Mouse (Mus musculus) heart, adult 2 months (tissue): Measurements from ENCODE around the gene Tff2. TPM values are rescaled to one million over a fixed set of nuclear protein-coding genes. Genes with fewer than 3 reads are reported as not detected.

Experiments
- DNase-seq, 2 experiments: peaks; one replicate each; pipeline ENCODE4 v3.0.0; 2021
- H3K27ac ChIP-seq: fragments of 200-600 bp; 2 replicates; pipeline ENCODE4 v1.8.1; 2022
- H3K27me3 ChIP-seq: fragments of 200-500 bp; 2 replicates; pipeline ENCODE4 v1.6.1; 2012; ENCODE audit warnings: mild to moderate bottlenecking, low read length, inconsistent platforms, mixed read lengths; ENCODE audit not compliant: control insufficient read depth, insufficient read depth
- H3K36me3 ChIP-seq: fragments of 200-500 bp; 2 replicates; pipeline ENCODE4 v1.6.1; 2012; ENCODE audit warnings: low read length, inconsistent platforms; ENCODE audit not compliant: control insufficient read depth, insufficient read depth
- H3K4me1 ChIP-seq: fragments of 200-500 bp; 2 replicates; pipeline ENCODE4 v1.6.1; 2011; ENCODE audit warnings: low read length; ENCODE audit not compliant: control insufficient read depth, insufficient read depth
- H3K4me3 ChIP-seq: fragments of 200-600 bp; 2 replicates; pipeline ENCODE4 v1.8.1; 2022
- H3K79me2 ChIP-seq: fragments of 200-500 bp; replicated peaks from 2 replicates; pipeline ENCODE4 v1.6.1; 2012; ENCODE audit warnings: mild to moderate bottlenecking, inconsistent platforms, low read length, moderate library complexity, mixed read lengths; ENCODE audit not compliant: control insufficient read depth, insufficient read depth
- H3K9ac ChIP-seq: fragments of 200-500 bp; 2 replicates; pipeline ENCODE4 v1.6.1; 2012; ENCODE audit warnings: low read depth, mild to moderate bottlenecking, control low read depth, inconsistent platforms, low read length, mixed read lengths
- CTCF ChIP-seq: fragments of 200-600 bp; IDR thresholded peaks from 2 replicates; pipeline ENCODE4 v1.8.1; 2022; ENCODE audit warnings: antibody characterized with exemption, mild to moderate bottlenecking, moderate library complexity
- EP300 ChIP-seq: fragments of 200-500 bp; IDR thresholded peaks from 2 replicates; pipeline ENCODE4 v1.6.1; 2011; ENCODE audit warnings: low read depth, low read length, control low read depth; ENCODE audit not compliant: insufficient read depth
- POLR2A ChIP-seq: fragments of 200-500 bp; IDR thresholded peaks from 2 replicates; pipeline ENCODE4 v1.6.1; 2011; ENCODE audit warnings: mild to moderate bottlenecking, low read depth, low read length, control low read depth; ENCODE audit not compliant: insufficient read depth
- WGBS: fragments of 180-500 bp; shearing (Covaris S2); methylation state at CpG from one replicate; pipeline ENCODE4 v1.1.7; 2018; 5-methylcytosine and 5-hydroxymethylcytosine counted together
- intact Hi-C: fragments of 180-260 bp; cut with DNase I; formaldehyde crosslinking; loops from one replicate; pipeline ENCODE4 v1.15.1; 2025
- polyA plus RNA-seq: library from polyadenylated mRNA; depleted of rRNA; stranded (reverse); fragments of >200 nt; gene quantifications from 2 replicates; pipeline ENCODE4 v1.2.3, GENCODE M21; 2012
- total RNA-seq, 2 experiments: library from RNA; stranded (reverse); gene quantifications; 2 replicates each; pipeline ENCODE4 v1.2.3; 2021

Tff2 gene
- total and polyA plus RNA-seq, 3 experiments = 2.4 TPM; not detected in 2

GRCm38 (mm10) chr17:31134913-31135312 lies 9.2 kb downstream of the Tff2 start:
- no peaks in the 10 kb centered on the region for H3K36me3 ChIP-seq
- TF ChIP-seq CTCF (no peak), EP300 (no peak), POLR2A (no peak)
- no peak overlapping the region for H3K9ac ChIP-seq
- H3K79me2 ChIP-seq = no peaks in the 10 kb centered on the region
- no peak overlapping the region for H3K4me3 ChIP-seq
- no peak for DNase-seq
- intact Hi-C loops = loop anchor here (5.0 to 10.0 kb wide), 2 partner anchors 140 to 207 kb away; partner anchors contain the start of gene Rsph1
- H3K27me3 ChIP-seq = no peaks in the 10 kb centered on the region
- no peaks in the 10 kb centered on the region for H3K4me1 ChIP-seq
- 60% methylated on average over 6 of the region's 6 CpGs for WGBS
- no peak overlapping the region for H3K27ac ChIP-seq

GRCm38 (mm10) chr17:31133776-31134175 lies 10.3 kb downstream of the Tff2 start:
- H3K4me3 ChIP-seq = no peak overlapping the region
- H3K36me3 ChIP-seq = no peaks in the 10 kb centered on the region
- no peak overlapping the region for H3K9ac ChIP-seq
- no peaks in the 10 kb centered on the region for H3K27me3 ChIP-seq
- 67% methylated on average over 15 of the region's 15 CpGs for WGBS
- intact Hi-C loops = loop anchor here (10.0 kb wide), 1 partner anchor 141 kb away; the partner anchor contains the start of gene Rsph1
- H3K79me2 ChIP-seq = no peaks in the 10 kb centered on the region
- no peak for DNase-seq
- TF ChIP-seq CTCF = no peak
- no peak for TF ChIP-seq POLR2A
- no peak for TF ChIP-seq EP300
- no peaks in the 10 kb centered on the region for H3K4me1 ChIP-seq
- H3K27ac ChIP-seq = no peak overlapping the region

GRCm38 (mm10) chr17:31131269-31131821 lies 12.7 kb downstream of the Tff2 start:
- TF ChIP-seq EP300 (no peak), CTCF (no peak)
- intact Hi-C loops = loop anchor here (10.0 kb wide), 1 partner anchor 143 kb away; the partner anchor contains the start of gene Rsph1

GRCm38 (mm10) chr17:31129452-31129851 lies 14.6 kb downstream of the Tff2 start, which contains the start of gene Tff3:
Gene Tff3, minus strand, starts transcription at chr17:31129646.
- Histone ChIP-seq H3K27ac (no peak within 1 kb of the TSS), H3K27me3 (no peaks in the 10 kb centered on the region), H3K9ac (no peak within 1 kb of the TSS), H3K36me3 (no peaks in the 10 kb centered on the region), H3K4me3 (no peak within 1 kb of the TSS), H3K79me2 (no peaks in the 10 kb centered on the region), H3K4me1 (no peaks in the 10 kb centered on the region)
- 16% methylated on average over 2 of the region's 2 CpGs for WGBS
- DNase-seq = no peak
- TF ChIP-seq EP300 = no peak
- TF ChIP-seq CTCF = no peak
- no peak for TF ChIP-seq POLR2A
- intact Hi-C loops = no loop called here

More at GRCm38 (mm10) chr17:31131269-31131821, 12.7 kb downstream of the Tff2 start:
- no peaks in the 10 kb centered on the region for H3K36me3 ChIP-seq
- 64% methylated on average over 10 of the region's 10 CpGs for WGBS
- no peak overlapping the region for H3K4me3 ChIP-seq
- no peaks in the 10 kb centered on the region for H3K79me2 ChIP-seq
- no peaks in the 10 kb centered on the region for H3K27me3 ChIP-seq
- H3K27ac ChIP-seq = no peak overlapping the region
- no peaks in the 10 kb centered on the region for H3K4me1 ChIP-seq
- no peak for DNase-seq
- no peak overlapping the region for H3K9ac ChIP-seq

- intact Hi-C loops = no loop called here
Observed at GRCm38 (mm10) chr17:31128708-31129318, 15.3 kb downstream of the Tff2 start.

More at GRCm38 (mm10) chr17:31128708-31129318, 15.3 kb downstream of the Tff2 start:
- 68% methylated on average over 9 of the region's 9 CpGs for WGBS
- H3K27ac ChIP-seq = no peak overlapping the region
- H3K27me3 ChIP-seq = no peaks in the 10 kb centered on the region
- no peak overlapping the region for H3K9ac ChIP-seq
- DNase-seq = no peak
- H3K4me3 ChIP-seq = no peak overlapping the region
- TF ChIP-seq CTCF (no peak), POLR2A (no peak), EP300 (no peak)
- H3K79me2 ChIP-seq = no peaks in the 10 kb centered on the region
- no peaks in the 10 kb centered on the region for H3K4me1 ChIP-seq
- H3K36me3 ChIP-seq = no peaks in the 10 kb centered on the region
